Mouse (Mus musculus): Measurements from ENCODE around the gene Gm10251.
"Not testable (repeated sequence)": the region's sequence is repeated elsewhere in the genome, so short reads cannot be mapped to it uniquely, and the experiment has no call there.

Gene Gm10251

GRCm38 (mm10) chr14:6684070-6684469 is at the start of gene Gm10251:
TSS of gene Gm10251 (minus strand) at chr14:6684170.
- not testable (repeated sequence) for DNase-seq

DNA sequence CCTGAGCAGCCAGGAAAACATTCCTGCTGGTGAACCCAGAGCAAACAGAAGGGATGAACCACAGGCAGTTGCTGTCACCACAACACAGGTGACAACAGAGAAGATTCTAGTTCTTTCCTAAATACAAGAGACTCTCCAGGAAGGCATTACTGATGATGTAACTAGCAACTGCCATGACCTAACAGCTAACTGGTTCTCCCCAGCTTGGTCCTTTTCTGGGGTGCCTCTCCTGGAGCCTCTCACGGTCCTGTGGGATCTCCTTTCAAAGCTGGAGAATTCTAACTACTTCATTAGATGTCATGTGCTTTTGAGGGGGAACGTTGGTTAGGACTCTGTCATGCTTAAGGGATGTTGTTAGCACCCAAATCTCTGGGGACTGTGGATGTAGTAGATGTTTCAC is 36.2 kb upstream of the Gm10251 start, which contains the start of gene Gm8050:
Gm8050 (minus strand) TSS at position 101 of the 400 bp plus-strand sequence.
- DNase-seq: not testable (repeated sequence)

- not testable (repeated sequence) for DNase-seq
Measured at GRCm38 (mm10) chr14:6622318-6622717, 61.7 kb downstream of the Gm10251 start, which contains the start of gene Gm3460. TSS of gene Gm3460 (minus strand) at chr14:6622418.

GRCm38 (mm10) chr14:6606436-6606835 is 77.5 kb downstream of the Gm10251 start:
- peak; percentile 0 to 1 for DNase-seq

- peak; percentile 65 to 75 for DNase-seq
Measured at GRCm38 (mm10) chr14:6605004-6605403, 79.0 kb downstream of the Gm10251 start.

DNA sequence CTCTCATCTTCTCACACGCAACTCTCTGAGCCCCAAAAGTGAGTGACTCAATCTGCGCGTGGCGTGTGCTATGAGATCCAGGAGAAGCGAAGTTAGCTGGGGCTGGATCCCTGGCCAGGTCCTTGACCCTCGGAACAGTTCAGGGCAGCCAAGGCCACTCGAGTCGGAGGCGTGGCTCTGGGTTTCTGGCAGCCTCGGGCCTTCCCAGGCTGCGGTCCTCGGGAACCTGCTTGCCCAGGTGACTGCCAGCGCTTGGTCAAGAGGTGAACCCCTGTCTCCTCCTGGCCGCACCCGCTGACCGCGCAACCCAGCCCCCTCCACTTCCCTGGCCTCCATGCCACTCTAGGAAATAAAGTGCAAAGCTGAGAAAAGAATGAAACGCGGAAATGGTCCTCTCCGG is 79.4 kb downstream of the Gm10251 start:
- peak; percentile 5 to 9 for DNase-seq

DNA sequence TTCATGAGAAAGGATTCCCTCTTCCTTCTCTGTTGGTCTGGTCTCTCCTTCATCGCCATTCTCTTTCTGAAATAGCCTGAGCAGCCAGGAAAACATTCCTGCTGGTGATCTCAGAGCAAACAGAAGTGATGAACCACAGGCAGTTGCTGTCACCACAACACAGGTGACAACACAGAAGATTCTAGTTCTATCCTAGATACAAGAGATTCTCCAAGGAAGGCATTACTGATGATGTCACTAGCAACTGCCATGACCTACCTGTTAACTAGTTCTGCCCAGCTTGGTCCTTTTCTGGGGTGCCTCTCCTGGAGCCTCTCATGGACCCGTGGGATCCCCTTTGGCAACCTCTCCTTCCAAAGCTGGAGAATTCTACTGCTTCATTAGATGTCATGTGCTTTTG is 93.5 kb downstream of the Gm10251 start, which contains the start of gene Gm3629:
Gm3629 (minus strand) TSS at position 101 of the 400 bp plus-strand sequence.
- not testable (repeated sequence) for DNase-seq
